ENCODE assay signal across 9 mouse cellular contexts in genomic region chr7:112158316-112158741, GRCm38 (mm10). TPM values are rescaled to one million over a fixed set of nuclear protein-coding genes. Genes with fewer than 3 reads are reported as not detected.
DNase-seq lines count a peak whose midpoint lies in the region; ATAC-seq lines count a peak whose summit lies in the region.
"Had no signal": no experiment of that assay in that cellular context is flagged by ENCODE, and none has a peak within 500 bp of the region (broad histone marks: within the 10 kb centered on the region; RNA-seq: fewer than 3 reads in every experiment).

No protein-coding gene starts in this region.

- H3K9ac ChIP-seq in hindbrain, embryonic 14.5 days: peak overlapping the region; percentile 55
- peak overlapping the region; percentile 44 for H3K9ac ChIP-seq in lung, embryonic 15.5 days

- 2% methylated on average over 23 of the region's 23 CpGs for WGBS in hindbrain, embryonic 14.5 days
- WGBS in lung, embryonic 15.5 days: under 1% methylated on average over 23 of the region's 23 CpGs

- H3K9me3 ChIP-seq in hindbrain, embryonic 14.5 days (ENCODE audit: control insufficient read depth, low read length): no peaks in the 10 kb centered on the region
- H3K9me3 ChIP-seq in lung, embryonic 15.5 days: no peaks in the 10 kb centered on the region

- DNase-seq in left cerebral cortex, postnatal 36 days (ENCODE audit: low spot score in 2 of 2): peak; percentile 21 to 39
- DNase-seq in left cerebral cortex, adult 8-10 months (ENCODE audit: low spot score in 2 of 2): no peak
- DNase-seq in embryo, embryonic 9.5 days (ENCODE audit: extremely low spot score): peak; percentile 66
- no peak for DNase-seq in hindbrain, embryonic 14.5 days (ENCODE audit: low spot score)
- DNase-seq in yolk sac, embryonic 10.5 days (ENCODE audit: low spot score): peak; percentile 55
- DNase-seq in B cell, adult 2 months: no peak
- no peak for DNase-seq in gastrocnemius, adult 8-10 months (ENCODE audit: low spot score in 2 of 2)

- H3K27me3 ChIP-seq in hindbrain, embryonic 14.5 days (ENCODE audit: control insufficient read depth, insufficient read depth, low read length): peaks cover 8% of the 10 kb centered on the region; the same call in 1 of the 2 replicates
- H3K27me3 ChIP-seq in lung, embryonic 15.5 days: peaks cover 6% of the 10 kb centered on the region

- H3K27ac ChIP-seq in hindbrain, embryonic 14.5 days: no peak overlapping the region; the same call in 1 of the 2 replicates
- H3K27ac ChIP-seq in lung, embryonic 15.5 days: peak overlapping the region; percentile 79

- peak; percentile 51; the same call in 1 of the 2 replicates for ATAC-seq in hindbrain, embryonic 14.5 days (ENCODE audit: low FRiP score)
- ATAC-seq in lung, embryonic 15.5 days (ENCODE audit: borderline replicate concordance, extremely low read depth, low FRiP score, low TSS enrichment): peak; percentile 74

- H3K4me3 ChIP-seq in hindbrain, embryonic 14.5 days (replicated peaks; ENCODE audit: low read length): peak overlapping the region; percentile 37
- peak overlapping the region; percentile 53 for H3K4me3 ChIP-seq in lung, embryonic 15.5 days
- H3K4me3 ChIP-seq: myocyte had no signal

- no peaks in the 10 kb centered on the region for H3K36me3 ChIP-seq in hindbrain, embryonic 14.5 days (replicated peaks; ENCODE audit: control insufficient read depth, insufficient read depth)
- H3K36me3 ChIP-seq in lung, embryonic 15.5 days: no peaks in the 10 kb centered on the region

- H3K4me1 ChIP-seq in hindbrain, embryonic 14.5 days (replicated peaks; ENCODE audit: control insufficient read depth, insufficient read depth, low read length): peaks cover 4% of the 10 kb centered on the region; the same call in 1 of the 2 replicates
- peaks cover 37% of the 10 kb centered on the region for H3K4me1 ChIP-seq in lung, embryonic 15.5 days

- H3K4me2 ChIP-seq in hindbrain, embryonic 14.5 days (replicated peaks): peak overlapping the region; percentile 53
- peak overlapping the region; percentile 68 for H3K4me2 ChIP-seq in lung, embryonic 15.5 days

- intact Hi-C loops in left cerebral cortex, postnatal 36 days (cut with DNase I): no loop called here

RNA-seq across cellular contexts. Expression of gene Dkk3, which starts 0.5 kb away (rescaled TPM):
- total RNA-seq in left cerebral cortex, postnatal 36 days (2021): 100 to 1,000 TPM; 136 to 236 TPM
- 100 to 1,000 TPM; 210 to 234 (median 215) TPM for total RNA-seq in left cerebral cortex, adult 8-10 months (2022)
- 28.3 and 32.0 TPM in 2 replicates for polyA plus RNA-seq in hindbrain, embryonic 14.5 days (2014; fragmentation: Nextera tagmentation; extraction: Ambion mirVana)
- polyA plus RNA-seq in lung, embryonic 15.5 days (2015; fragmentation: Nextera tagmentation; extraction: Ambion mirVana): 39.1 and 44.2 TPM in 2 replicates
- total RNA-seq in gastrocnemius, adult 8-10 months (2022): 10 to 100 TPM in 2 of 4 experiments, 1 to 10 TPM in 2; 4.8 to 19.6 (median 8.7) TPM

Comparison
In these comparisons a context has a peak if more than half of its experiments do, and no peak if none do; other contexts are left out.
1. DNase-seq: peak in left cerebral cortex, postnatal 36 days (2 of 2), embryo, embryonic 9.5 days (single experiment) and yolk sac, embryonic 10.5 days (single experiment); none in left cerebral cortex, adult 8-10 months (0 of 2), hindbrain, embryonic 14.5 days (single experiment), B cell, adult 2 months (0 of 2) and gastrocnemius, adult 8-10 months (0 of 2).
2. RNA of gene Dkk3, which starts 0.5 kb away (total RNA-seq): 136 to 236 TPM in left cerebral cortex, postnatal 36 days and 210 to 234 TPM in left cerebral cortex, adult 8-10 months; 4.8 to 19.6 TPM in gastrocnemius, adult 8-10 months; every median in the first group is over 4 times any median in the second.